Mouse (Mus musculus): ENCODE results near the gene 9130019O22Rik.

Gene 9130019O22Rik

GRCm38 (mm10) chr7:127341356-127341755, 45.6 kb downstream of the 9130019O22Rik start:
- DNase-seq (ENCODE audit: low spot score in 2 of 2), result no peak

GRCm38 (mm10) chr7:127337636-127338035, 49.3 kb downstream of the 9130019O22Rik start:
- DNase-seq (ENCODE audit: low spot score in 2 of 2), result no peak

GRCm38 (mm10) chr7:127335604-127336003, 51.4 kb downstream of the 9130019O22Rik start:
- no peak for DNase-seq (ENCODE audit: low spot score in 2 of 2)

GRCm38 (mm10) chr7:127333240-127333639, 53.7 kb downstream of the 9130019O22Rik start:
- DNase-seq (ENCODE audit: low spot score in 2 of 2), result no peak

Measured in spleen, postnatal 10 days (tissue).